Mouse (Mus musculus) kidney, adult 2 months (tissue): Measurements from ENCODE around the gene Apold1. TPM values are rescaled to one million over a fixed set of nuclear protein-coding genes. Genes with fewer than 3 reads are reported as not detected.

Experiments used
- DNase-seq: peaks from one replicate; pipeline ENCODE4 v3.0.0; 2021
- H3K27ac ChIP-seq: fragments of 200-500 bp; 2 replicates; pipeline ENCODE4 v1.5.1; 2012; ENCODE audit warnings: low read depth, low read length, control low read depth, inconsistent platforms; ENCODE audit not compliant: insufficient read depth
- H3K27me3 ChIP-seq: fragments of 200-500 bp; replicated peaks from 2 replicates; pipeline ENCODE4 v1.6.1; 2012; ENCODE audit warnings: mild to moderate bottlenecking, moderate library complexity, low read length, inconsistent platforms; ENCODE audit not compliant: control insufficient read depth, insufficient read depth
- H3K36me3 ChIP-seq: fragments of 200-500 bp; 2 replicates; pipeline ENCODE4 v1.6.1; 2012; ENCODE audit warnings: mild to moderate bottlenecking, moderate library complexity, low read length, inconsistent platforms; ENCODE audit not compliant: control insufficient read depth, insufficient read depth
- H3K4me1 ChIP-seq: fragments of 200-500 bp; 2 replicates; pipeline ENCODE4 v1.6.1; 2011; ENCODE audit warnings: low read length; ENCODE audit not compliant: control insufficient read depth, insufficient read depth
- H3K4me3 ChIP-seq: fragments of 200-500 bp; 2 replicates; pipeline ENCODE4 v1.5.1; 2011; ENCODE audit warnings: mild to moderate bottlenecking, low read depth, low read length, control low read depth; ENCODE audit not compliant: insufficient read depth
- CTCF ChIP-seq: fragments of 200-500 bp; conservative IDR thresholded peaks from 2 replicates; pipeline ENCODE4 v1.5.1; 2011; ENCODE audit warnings: low read depth, mild to moderate bottlenecking, control low read depth, low read length, moderate library complexity, mixed read lengths; ENCODE audit not compliant: insufficient read depth, insufficient read length
- POLR2A ChIP-seq: fragments of 200-500 bp; IDR thresholded peaks from one replicate; pipeline ENCODE4 v1.6.1; 2011; ENCODE audit warnings: low read depth, low read length, control low read depth
- WGBS: fragments of 180-500 bp; shearing (Covaris S2); methylation state at CpG from one replicate; pipeline ENCODE4 v1.1.7; 2018; 5-methylcytosine and 5-hydroxymethylcytosine counted together
- polyA plus RNA-seq: library from polyadenylated mRNA; depleted of rRNA; stranded (reverse); fragments of >200 nt; gene quantifications from 2 replicates; pipeline ENCODE4 v1.2.3, GENCODE M21; 2012

Apold1 gene
- polyA plus RNA-seq, 1 experiment = 0.72 TPM

DNA sequence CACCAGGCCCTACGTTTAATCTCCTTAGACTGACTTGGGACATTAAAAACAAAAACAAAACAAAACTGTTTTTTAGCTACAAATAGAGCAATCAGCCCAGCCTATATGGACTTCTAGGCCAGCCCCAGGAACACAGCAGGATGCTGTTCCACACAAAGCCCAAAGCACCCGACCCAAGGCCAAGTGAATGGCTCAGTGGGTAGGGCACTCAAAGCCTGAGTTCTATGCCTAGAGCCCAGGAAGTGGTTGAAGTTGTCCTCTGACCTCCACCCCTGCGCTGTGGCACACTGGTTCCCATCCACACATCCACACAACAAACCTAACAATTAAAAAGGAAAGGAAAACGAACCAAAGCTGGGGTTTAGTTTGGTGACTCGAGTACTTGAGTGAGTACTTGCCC is 20.2 kb upstream of the Apold1 start:
- Histone ChIP-seq H3K4me3 (no peak overlapping the region), H3K4me1 (no peaks in the 10 kb centered on the region), H3K36me3 (no peaks in the 10 kb centered on the region), H3K27me3 (no peaks in the 10 kb centered on the region), H3K27ac (no peak overlapping the region)
- TF ChIP-seq CTCF (no peak), POLR2A (no peak)
- DNase-seq = no peak
- WGBS = 68% methylated on average over 5 of the region's 5 CpGs

DNA sequence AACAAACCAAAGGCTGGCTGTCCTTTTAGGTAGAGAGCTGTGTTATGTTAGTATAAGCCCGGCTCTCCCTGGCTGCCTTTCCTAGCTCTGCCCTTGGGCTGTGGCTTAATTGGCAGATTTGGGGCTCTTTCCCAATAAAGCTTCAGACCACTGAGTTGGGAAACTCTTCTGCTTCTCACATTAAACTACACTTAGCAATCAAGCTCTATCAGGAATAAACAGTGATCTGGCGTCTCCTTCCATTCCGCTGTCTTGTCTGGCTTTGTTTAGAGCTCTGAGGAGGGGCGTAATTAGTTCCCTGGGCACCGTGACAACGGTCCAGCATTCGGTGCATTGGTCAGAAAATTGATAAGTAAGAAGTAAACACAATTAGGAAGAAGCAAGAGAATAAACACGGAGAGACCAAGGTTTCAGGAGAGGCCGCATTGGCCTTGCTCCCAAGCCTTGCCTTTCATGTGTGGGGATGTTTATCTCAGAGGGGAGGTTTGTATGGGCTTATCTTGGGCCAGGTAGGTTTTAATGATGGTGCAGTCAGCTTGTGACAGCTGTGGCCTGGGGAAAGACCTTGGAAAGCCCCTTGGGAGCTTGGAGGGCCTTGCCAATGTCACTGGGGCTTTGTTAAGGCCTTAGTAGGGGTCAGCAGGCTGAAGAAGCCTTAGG is 19.5 kb upstream of the Apold1 start:
- no peaks in the 10 kb centered on the region for H3K4me1 ChIP-seq
- H3K4me3 ChIP-seq = no peak overlapping the region
- no peaks in the 10 kb centered on the region for H3K36me3 ChIP-seq
- WGBS = 82% methylated on average over 9 of the region's 9 CpGs
- no peak overlapping the region for H3K27ac ChIP-seq
- DNase-seq = no peak
- TF ChIP-seq POLR2A = no peak
- no peak for TF ChIP-seq CTCF
- H3K27me3 ChIP-seq = no peaks in the 10 kb centered on the region

DNA sequence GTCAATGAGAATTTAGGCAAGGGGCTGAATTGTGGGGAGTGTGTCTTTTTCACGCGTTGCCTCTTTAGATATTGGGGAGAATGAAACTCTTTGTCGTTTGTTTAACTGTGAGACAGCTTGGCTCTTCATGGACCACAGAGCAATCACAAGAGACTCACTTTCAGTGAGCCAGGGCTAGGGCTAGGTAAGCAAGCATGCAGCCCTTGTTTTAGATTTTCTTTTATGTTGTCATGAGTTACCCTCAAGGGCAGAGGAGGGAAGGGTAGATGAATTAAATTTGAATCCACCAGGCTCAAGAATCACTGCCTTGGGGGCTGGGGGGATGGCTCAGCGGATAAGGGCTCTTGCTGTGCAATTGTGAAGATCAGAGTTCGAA is 19.0 kb upstream of the Apold1 start:
- H3K36me3 ChIP-seq = no peaks in the 10 kb centered on the region
- no peak for TF ChIP-seq POLR2A
- TF ChIP-seq CTCF = no peak
- H3K27me3 ChIP-seq = no peaks in the 10 kb centered on the region
- 77% methylated on average over 5 of the region's 5 CpGs for WGBS
- no peaks in the 10 kb centered on the region for H3K4me1 ChIP-seq
- no peak overlapping the region for H3K27ac ChIP-seq
- DNase-seq = no peak
- H3K4me3 ChIP-seq = no peak overlapping the region

DNA sequence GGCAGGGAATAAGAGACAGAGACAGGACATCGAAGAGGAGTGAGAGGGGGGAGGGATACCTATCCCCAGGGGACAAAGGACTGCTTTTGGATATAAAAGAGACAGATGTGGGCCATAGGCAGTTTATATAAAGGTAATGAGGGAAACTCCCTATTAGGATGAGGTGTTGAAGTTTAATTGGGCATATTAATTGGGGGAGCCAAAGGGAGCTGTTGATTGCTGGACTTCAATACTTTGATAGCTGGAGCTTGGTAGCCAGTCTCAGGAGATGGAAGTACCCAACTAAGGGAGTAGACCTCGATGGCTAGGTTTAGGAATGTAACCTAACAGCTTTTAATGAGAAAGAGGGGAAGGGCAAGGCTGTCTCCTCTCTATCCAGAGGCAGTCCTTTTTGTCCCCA is 17.6 kb upstream of the Apold1 start:
- WGBS = 63% methylated on average over 2 of the region's 2 CpGs
- no peak overlapping the region for H3K4me3 ChIP-seq
- no peaks in the 10 kb centered on the region for H3K4me1 ChIP-seq
- no peak for DNase-seq
- H3K27ac ChIP-seq = no peak overlapping the region
- H3K27me3 ChIP-seq = no peaks in the 10 kb centered on the region
- H3K36me3 ChIP-seq = no peaks in the 10 kb centered on the region
- no peak for TF ChIP-seq CTCF
- TF ChIP-seq POLR2A = no peak

DNA sequence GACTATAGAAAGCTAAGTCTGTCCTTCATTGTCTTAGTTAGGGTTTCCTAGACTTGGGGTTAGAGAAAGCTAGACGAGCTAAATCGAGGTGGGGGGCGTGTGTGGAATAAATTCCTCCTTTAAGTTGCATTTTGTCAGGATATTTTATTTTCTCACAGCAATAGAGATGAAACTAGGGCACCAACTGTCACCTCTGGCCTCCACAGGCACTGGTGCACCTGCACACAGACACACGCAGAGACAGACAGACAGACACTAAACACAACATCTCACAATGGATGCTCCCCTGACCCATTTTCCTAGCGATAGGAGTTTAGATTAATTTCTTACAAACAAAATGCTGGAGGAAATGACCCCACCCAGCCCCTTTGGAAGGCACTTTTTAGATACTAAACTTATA is 14.8 kb upstream of the Apold1 start:
- no peak for DNase-seq
- H3K27ac ChIP-seq = no peak overlapping the region
- WGBS = 82% methylated on average over 5 of the region's 5 CpGs
- H3K4me3 ChIP-seq = no peak overlapping the region
- no peaks in the 10 kb centered on the region for H3K27me3 ChIP-seq
- TF ChIP-seq POLR2A (no peak), CTCF (no peak)
- H3K4me1 ChIP-seq = no peaks in the 10 kb centered on the region
- H3K36me3 ChIP-seq = no peaks in the 10 kb centered on the region

DNA sequence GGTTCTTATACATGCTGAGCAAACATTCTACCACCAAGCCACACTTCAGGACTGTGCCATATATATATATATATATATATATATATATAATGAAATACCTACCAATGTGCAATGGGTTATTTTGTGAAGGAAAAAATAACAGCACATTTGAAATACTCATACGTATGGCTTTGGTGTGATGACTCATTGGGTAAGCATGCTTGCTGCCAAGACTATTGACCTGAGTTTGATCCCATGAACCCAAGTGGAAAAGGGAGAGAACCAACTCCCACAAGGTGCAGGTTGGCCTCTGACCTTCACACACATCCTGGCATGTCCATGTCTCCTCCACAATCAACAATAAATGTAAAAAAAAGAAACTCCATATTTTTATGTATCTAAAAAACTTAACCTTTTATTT is 13.2 kb upstream of the Apold1 start:
- no peak for TF ChIP-seq CTCF
- TF ChIP-seq POLR2A = no peak
- no peaks in the 10 kb centered on the region for H3K36me3 ChIP-seq
- DNase-seq = no peak
- no peak overlapping the region for H3K4me3 ChIP-seq
- no peaks in the 10 kb centered on the region for H3K4me1 ChIP-seq
- 28% methylated on average over 1 of the region's 1 CpGs for WGBS
- no peak overlapping the region for H3K27ac ChIP-seq
- no peaks in the 10 kb centered on the region for H3K27me3 ChIP-seq

DNA sequence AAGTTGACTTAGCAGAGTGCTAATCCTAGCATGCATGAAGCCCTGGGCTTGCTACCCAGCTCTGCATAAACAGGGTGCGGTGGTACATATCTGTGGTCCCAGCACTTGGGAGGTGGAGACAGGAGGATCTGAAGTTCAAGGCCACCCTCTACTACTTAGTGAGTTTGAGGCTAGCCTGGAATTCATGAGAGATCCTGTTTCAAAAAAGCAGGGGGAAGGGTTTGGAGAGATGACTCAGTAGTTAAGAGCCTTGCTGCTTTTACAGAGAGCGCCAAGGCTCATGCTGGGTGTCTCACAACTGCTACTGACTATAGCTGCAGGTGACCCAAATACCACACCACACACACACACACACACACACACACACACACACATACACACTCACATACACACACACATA is 12.0 kb upstream of the Apold1 start:
- no peak overlapping the region for H3K4me3 ChIP-seq
- no peaks in the 10 kb centered on the region for H3K36me3 ChIP-seq
- no peak overlapping the region for H3K27ac ChIP-seq
- TF ChIP-seq CTCF (no peak), POLR2A (no peak)
- WGBS = 100% methylated on average over 2 of the region's 2 CpGs
- no peak for DNase-seq
- no peaks in the 10 kb centered on the region for H3K27me3 ChIP-seq
- peaks cover 6% of the 10 kb centered on the region; the same call in 1 of the 2 replicates for H3K4me1 ChIP-seq
